Mouse (Mus musculus) skeletal muscle tissue, adult 2 months (tissue): ENCODE measurements around the gene Phlpp1.

Source experiments
- DNase-seq: peaks from one replicate; pipeline ENCODE4 v3.0.0-alpha.2; 2012; ENCODE audit warnings: low read depth, low spot score

The Phlpp1 gene

DNA sequence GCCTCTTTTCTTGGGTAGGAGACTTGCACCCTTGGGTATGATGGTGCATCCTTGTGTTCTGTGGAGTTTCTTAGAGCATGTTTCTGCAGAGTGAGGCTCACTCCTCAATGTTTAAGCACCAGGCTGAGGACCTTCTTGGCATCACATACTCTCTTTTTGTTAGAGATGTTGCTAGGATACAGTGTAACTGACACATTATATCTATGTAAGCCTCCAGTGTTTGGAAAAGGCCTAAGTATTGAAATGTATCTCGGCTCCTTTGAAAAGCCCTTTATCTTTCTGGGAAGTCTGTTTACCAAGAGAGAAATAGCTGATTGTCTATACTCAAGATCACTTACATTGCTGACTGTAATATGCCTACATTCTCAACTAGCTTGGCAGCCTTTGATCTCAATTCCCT lies 208.9 kb downstream of the Phlpp1 start:
- DNase-seq: no peak

DNA sequence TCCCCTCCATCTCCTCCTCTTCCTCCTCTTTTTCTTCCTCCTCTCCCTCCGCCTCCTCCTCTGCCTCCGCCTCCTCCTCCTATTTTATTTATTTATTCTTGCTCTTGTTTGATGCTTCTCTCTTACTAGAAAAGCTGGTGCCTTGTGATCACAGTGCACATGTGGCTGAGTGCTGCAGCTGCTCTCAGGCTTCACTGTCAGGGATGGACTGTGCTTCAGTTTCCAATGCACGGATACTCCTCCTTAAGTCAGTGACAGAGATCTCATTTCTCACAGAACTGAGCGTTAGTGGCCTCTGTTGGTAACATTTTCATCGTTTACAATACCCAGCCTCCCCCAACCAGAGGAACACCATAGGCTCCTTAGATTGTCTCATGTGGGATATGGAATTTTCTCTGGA lies 215.0 kb downstream of the Phlpp1 start:
- no peak for DNase-seq

DNA sequence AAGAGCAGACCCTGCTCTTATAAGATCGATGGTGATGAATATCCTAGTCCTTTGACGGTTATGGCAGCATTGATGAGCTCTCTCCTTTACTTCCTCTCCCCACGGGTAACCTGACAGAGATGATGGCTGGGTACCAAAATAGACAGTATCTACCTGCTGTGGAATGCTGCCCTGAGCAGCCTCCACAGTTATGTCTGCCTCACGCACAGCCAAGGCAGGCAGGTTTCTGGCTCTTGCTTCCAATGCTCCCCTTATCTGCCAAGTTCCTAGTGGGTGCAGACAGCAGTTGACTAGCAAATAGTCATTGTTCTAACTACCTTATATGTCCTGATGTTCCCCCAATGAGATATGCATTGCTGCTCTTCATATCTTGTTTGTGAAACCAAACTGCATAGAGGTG lies 215.7 kb downstream of the Phlpp1 start:
- DNase-seq: no peak

DNA sequence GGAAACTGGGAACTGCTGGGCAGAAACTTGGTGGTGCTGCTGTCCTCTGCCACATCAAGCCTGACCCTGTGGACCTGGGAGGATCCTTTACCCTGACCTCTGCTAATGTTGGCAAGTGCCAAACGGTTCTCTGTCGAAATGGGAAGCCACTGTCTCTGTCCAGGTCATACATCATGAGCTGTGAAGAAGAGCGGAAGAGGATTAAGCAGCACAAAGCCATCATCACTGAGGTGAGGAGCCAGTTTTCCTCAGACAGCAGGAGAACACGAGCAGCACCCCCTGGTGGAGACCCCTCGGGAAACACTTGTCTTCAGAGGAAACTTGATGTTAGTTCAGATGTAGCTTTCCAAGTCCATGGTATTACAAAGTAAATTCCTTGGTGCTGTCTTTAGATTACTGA lies 218.1 kb downstream of the Phlpp1 start:
- peak; percentile 42 for DNase-seq

DNA sequence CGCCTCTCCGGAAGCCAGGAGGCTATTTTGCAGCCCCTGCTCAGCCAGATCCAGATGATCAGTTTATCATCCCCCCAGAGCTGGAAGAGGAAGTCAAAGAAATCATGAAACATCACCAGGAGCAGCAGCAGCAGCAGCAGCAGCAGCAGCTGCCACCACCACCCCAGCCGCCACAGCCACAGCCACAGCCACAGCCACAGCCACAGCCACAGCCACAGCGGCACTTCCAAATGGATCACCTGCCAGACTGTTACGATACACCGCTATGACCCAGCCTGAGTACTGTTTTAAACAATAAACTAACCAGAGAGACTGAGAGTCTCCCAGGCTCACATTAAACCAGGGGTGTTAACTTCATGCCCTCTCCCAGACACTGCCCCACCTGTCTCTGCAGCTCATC lies 221.5 kb downstream of the Phlpp1 start:
- no peak for DNase-seq

DNA sequence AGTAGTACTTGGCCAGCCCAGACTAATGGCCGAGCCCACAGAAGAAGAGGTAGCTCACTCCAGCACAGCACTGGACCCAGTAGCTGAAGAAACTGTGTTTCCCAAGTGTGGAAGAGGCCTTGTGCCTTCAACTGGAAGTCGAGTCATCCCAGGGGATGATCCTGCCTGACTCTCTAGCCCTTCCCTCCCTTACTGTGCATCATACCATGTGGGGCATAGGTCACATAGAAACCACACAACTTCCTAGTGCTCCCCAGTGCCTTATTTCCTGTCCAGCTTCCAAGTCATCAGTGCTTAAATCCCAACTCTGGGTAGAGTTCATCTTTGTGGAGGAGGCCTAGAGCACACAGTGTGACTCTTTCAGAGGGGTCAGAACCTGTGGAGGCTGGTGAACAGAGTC lies 223.1 kb downstream of the Phlpp1 start:
- DNase-seq: no peak

DNA sequence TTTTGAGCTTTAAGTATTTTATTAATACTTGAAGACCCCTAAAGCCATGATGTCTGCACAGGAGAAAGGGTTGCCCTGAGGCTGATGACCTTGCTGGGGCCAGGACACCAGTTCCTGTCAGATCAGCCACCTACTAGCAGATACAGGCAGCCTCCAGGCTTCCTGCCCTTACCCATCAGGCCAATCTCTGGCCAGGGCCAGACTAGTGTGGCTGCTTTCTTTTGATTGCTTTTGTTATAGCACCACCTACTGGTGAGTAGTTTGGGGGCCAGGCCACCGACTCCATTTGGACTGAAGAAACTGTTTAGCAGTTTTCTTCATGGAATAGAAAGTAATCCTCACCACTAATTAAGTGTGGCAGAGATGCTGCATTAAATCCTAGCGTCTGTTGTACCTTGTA lies 223.9 kb downstream of the Phlpp1 start:
- peak; percentile 65 for DNase-seq

DNA sequence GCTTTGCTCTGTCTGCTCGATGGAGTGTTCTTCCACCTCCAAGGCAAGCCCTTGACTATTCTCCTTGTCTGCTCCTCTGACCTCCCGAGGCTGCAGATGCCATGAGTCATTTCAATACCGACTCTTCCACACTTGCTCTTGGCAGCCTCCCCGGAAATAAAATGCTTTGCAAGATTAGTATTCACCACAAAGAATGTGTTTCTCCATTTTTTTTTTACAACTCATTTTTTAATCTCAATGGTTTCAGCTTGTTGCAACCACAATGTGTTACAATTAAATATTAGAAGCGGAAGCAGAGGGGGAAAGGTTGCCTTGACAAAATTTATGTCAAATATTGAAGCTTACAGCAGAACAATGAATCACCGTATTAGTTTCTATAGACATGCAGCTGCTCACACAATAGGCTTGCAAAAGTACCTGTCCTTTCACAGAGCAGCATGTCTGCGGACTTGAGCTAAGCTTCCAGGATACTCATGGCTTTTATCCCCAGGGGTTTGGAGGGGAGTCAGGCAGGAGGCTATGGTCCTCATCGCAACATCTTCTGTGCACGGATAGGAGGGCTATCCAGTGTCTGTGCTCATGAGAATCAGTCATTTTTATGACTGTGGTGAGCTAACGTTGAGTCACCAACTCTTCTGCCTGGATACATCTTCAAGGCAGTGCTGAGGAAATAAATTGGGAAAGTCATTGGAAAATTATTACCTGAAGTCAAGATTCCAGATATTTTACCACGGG lies 229.5 kb downstream of the Phlpp1 start:
- peak; percentile 34 for DNase-seq

DNA sequence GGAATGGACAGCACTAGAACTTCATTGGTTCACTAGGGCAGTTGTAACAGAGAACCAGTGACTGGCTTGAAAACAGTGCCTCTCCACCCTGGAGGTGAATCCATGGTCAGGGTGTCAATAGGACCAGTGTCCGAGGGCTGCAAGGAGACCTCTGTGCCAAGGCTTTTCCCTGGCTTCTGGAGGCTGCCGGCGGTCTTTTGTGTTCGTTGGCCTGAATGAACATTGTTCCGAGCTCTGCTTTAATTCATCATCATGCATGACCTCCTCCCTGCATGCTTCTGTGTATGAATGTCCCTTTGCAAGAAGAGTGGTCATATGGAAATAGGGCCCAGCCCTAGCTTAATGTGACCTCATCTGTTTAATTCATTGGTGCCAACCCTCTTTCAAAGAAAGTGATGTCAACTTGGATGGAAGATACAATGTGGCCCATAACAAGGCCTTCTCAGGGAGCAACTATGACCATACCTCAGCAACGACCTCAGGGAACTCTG lies 231.5 kb downstream of the Phlpp1 start:
- no peak for DNase-seq

DNA sequence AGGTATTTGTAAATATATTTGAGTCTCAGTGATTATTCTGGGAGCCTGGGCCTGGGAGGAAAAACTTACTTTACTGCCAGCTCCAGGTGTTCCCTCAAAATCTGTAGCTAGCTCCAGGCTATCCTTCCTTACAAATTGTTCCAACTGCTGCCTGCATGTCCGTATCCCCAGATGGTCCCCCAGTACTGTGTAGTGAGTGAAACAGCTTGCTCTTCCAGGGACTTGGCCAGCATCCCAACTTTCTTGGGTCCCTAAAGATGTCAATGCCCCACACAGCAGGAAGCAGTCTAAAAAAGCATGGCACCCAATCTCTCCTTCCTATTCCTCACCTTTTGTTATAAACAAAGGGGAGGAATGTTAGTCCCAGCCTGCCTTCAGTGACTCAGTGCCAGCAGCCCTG lies 235.3 kb downstream of the Phlpp1 start:
- no peak for DNase-seq

DNA sequence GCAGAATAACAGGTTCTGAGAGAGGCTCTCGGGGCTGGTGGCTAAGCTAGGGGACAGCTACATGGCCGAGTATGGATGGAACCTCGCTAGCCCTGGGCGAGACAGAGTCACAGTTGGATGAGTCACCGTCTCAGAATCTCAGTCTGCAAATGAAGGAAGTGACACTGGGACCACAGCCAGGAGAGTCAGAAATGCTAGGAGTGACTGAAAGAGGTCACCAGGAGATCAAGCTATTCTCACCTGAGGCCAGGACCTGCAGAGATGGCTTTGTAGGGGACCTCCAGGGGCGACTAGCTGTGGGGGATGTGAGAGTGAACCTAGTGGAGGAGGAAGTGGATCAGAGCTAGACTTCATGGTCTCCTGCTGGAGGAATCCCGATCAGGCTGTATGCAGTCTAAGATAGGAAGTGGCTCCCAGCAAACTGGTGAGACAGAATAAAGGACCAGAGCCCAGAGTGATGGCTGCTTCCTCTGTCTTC lies 236.4 kb downstream of the Phlpp1 start:
- no peak for DNase-seq

DNA sequence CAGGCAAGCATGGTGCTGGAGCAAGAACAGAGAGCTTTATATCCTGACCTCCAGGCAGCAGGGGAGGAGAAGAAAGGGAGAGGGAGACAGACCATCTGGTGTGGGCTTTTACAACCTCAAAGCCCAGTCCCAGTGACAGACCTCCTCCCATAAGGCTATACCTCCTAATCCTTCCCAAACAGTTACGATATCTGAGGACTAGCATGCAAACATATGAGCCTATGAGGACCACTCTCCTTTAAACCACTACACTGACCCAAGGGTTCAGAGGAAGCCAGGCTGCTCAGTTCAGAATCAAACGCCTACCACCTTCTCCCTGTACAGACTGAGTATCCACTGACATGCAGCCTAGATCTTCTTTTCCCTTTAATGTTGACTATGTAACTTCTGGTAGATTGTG lies 239.3 kb downstream of the Phlpp1 start:
- DNase-seq: no peak

DNA sequence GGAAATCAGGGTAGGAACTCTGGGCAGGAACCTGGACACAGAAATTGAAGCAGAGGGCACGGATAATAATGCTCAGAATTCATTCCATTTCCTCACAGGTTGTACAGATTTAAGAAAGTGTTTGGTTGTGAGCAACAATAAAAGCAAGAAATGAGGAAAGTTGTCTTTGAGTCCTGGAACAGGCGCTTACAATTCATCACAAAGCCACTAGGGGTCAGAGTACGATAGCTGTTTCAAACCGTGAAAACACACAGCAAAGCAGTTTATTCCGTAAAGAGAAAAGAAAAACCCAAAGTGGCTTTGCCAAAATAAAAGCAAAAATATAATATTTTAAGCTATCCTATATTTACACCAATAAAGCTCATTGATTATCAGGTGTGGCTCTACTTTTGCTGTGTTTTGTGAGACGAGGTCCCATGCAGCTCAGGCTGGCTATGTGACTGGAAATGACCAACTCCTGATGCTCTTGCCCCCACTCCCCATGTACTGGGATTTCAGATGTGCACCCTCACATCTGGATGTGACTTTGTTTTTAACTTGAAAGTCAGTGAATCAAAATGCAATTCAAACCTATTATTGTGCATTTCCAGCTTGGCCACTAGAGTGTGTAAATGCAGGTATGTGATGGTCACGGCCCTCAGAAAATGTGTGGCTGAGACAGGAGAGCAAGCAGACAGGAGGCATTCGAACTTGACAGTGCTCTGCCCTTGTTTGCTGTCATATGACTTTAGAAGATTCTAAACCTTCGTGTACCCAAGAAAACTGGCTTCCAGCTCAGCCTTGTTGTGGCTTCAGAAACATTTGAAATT lies 253.8 kb downstream of the Phlpp1 start:
- no peak for DNase-seq

DNA sequence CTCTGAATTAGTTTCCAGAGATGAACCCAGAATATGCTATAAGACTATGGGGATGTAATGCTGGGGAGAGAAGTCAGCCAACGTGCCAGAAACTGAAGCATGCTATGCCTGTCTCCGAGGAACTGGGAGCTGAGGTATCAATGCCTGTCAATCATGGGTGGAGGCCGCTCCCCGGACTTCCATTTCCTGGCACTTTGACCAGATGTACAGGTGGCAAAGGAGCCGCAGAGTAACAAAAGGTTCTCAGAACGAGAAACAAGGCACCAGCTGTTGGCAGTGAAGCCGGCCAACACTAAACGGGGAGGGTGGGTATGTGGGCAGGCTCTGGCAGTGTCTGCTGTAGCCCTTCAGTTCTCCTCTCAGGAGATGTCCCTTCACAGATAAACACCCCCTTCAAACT lies 256.6 kb downstream of the Phlpp1 start:
- no peak for DNase-seq

DNA sequence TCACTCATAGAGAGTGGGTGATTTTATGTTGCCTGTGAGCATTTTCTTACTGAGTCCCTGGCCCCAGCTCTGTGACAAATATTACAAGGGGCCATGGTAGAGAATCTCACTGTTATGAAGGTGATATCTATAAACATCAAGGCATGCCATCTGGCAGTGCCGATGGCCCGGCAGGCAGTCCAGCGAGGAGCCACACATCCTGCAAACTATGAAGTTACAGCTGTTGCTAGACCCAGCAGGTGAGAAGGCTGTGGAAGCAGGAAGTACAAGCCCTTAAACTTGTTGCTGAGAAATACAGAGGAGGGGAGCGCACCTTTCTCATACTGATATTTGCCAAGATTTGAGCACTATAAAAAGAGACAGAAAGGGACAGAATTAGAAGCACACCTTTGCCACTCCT lies 257.0 kb downstream of the Phlpp1 start:
- DNase-seq: no peak

DNA sequence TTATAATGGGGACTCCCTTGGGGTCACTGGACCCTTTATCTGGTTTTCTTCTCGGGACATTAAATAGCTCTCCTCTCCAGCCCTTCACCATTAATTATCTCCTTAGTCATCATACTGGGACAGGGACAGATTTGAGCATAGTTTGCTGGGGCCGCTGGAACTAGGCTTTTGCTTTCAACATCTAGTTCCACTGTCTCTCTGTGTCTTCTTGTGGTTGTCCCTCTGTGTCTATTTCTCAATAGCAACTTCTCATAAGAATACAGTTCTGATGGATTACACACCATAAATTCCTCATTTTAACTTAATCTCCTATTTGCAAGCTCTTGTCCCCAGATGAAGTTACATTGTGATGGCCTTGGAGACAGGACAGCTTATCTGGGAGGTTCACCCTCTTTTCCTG lies 262.0 kb downstream of the Phlpp1 start:
- DNase-seq: no peak
